Mouse (Mus musculus): ENCODE measurements around the gene Ncs1. TPM values are rescaled to one million over a fixed set of nuclear protein-coding genes. Genes with fewer than 3 reads are reported as not detected.
A peak's percentile ranks its signal among the peaks of the same experiment; 100 is the strongest.

Ncs1 gene
- total and polyA plus RNA-seq, 2 experiments from 2014 or later: 149 to 164 TPM

DNA sequence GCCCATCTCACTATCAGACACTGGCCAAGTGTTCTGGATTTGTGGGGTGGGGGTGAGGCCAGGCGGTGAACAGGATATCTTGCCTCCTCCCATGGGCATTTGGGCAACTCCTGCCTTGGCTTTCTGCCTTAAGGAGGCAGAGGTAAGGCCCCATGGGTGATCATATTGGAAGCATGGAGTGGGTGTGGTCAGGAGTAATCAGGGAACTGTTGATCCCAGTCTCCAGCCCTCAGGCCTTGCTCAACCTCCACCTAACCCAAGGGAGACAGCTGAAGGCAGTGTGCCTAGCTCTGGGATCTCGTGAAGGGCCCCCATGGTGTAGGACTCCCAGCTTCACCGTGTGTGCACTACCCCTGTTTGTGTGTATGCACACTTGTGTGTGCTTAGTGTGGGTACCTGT, 9.2 kb downstream of the Ncs1 start:
- no peak for ATAC-seq
- no peak for DNase-seq
- H3K4me1 ChIP-seq (ENCODE audit: insufficient read depth): peaks cover 33% of the 10 kb centered on the region
- H3K4me3 ChIP-seq (ENCODE audit: low read depth, low read length): no peak overlapping the region
- no peaks in the 10 kb centered on the region for H3K9me3 ChIP-seq (ENCODE audit: low read length)
- no peak overlapping the region for H3K4me2 ChIP-seq (ENCODE audit: low read depth)
- no peaks in the 10 kb centered on the region for H3K27me3 ChIP-seq (ENCODE audit: insufficient read depth, low read length)
- no peak overlapping the region for H3K27ac ChIP-seq (ENCODE audit: low read depth, low read length)
- no peak for TF ChIP-seq CTCF (IDR thresholded peaks at IDR 0.05; ENCODE audit: low read depth)
- 91% methylated on average over 3 of the region's 3 CpGs for WGBS
- H3K9ac ChIP-seq: no peak overlapping the region
- no peaks in the 10 kb centered on the region for H3K36me3 ChIP-seq (ENCODE audit: insufficient read depth)

DNA sequence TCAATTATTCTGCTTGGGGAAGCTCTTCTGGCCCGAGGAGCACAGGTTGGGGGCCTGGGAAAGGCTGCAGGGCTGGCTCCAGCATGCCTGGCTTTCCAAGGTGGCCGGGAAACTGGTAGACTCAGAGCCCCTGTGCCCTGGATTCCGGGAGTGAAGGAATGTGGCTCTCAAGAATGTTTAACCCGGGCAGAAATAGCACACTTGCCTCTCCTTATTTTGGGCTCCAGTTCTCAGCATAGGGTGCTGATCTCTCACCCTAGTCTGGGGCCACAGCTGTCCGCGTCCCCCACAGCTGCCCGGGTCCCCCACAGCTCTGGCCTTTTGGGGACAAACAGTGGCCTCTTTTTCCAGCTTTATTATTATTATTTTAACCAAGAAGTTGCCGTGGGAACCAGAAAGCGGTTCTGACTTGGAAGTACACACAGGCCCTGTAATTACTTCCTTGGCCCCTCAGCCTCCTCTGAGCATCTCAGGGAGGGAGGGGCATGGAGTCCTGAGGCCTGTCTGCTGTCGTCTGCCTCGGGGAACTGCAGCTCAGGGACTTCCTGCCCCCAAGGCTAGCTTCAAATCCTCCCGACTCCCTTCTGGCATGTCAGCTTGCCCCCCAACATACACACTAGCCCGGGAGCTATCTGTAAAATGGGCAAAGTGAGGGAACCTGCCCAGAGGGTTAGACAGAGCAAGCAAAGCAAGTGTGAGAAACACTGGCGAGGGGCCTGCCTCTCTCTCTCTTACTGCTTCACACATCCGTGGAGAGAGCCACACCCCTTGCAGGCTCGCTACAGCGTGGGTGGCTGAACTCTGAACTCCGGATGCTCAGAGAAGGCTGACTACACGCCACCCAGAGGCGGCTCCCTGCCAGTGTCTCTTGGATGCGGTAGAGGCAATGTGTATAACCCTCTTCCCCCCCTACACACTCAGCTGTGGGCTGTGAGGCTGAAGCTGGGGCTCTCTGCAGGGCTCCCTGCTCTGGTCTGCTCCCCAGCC, 10.6 kb downstream of the Ncs1 start:
- H3K4me2 ChIP-seq (ENCODE audit: low read depth): peak overlapping the region; percentile 10; the same call in 1 of the 2 replicates
- WGBS: 19% methylated on average over 21 of the region's 21 CpGs
- H3K27me3 ChIP-seq (ENCODE audit: insufficient read depth, low read length): no peaks in the 10 kb centered on the region
- H3K4me3 ChIP-seq (ENCODE audit: low read depth, low read length): no peak overlapping the region
- peak; percentile 63 for DNase-seq
- H3K36me3 ChIP-seq (ENCODE audit: insufficient read depth): no peaks in the 10 kb centered on the region
- peak; percentile 61 for TF ChIP-seq CTCF (IDR thresholded peaks at IDR 0.05; ENCODE audit: low read depth)
- H3K27ac ChIP-seq (ENCODE audit: low read depth, low read length): peak overlapping the region; percentile 51; the same call in 1 of the 2 replicates
- peak overlapping the region; percentile 18; the same call in 1 of the 2 replicates for H3K9ac ChIP-seq
- no peaks in the 10 kb centered on the region for H3K9me3 ChIP-seq (ENCODE audit: low read length)
- ATAC-seq: peak; percentile 73
- peaks cover 33% of the 10 kb centered on the region for H3K4me1 ChIP-seq (ENCODE audit: insufficient read depth)

DNA sequence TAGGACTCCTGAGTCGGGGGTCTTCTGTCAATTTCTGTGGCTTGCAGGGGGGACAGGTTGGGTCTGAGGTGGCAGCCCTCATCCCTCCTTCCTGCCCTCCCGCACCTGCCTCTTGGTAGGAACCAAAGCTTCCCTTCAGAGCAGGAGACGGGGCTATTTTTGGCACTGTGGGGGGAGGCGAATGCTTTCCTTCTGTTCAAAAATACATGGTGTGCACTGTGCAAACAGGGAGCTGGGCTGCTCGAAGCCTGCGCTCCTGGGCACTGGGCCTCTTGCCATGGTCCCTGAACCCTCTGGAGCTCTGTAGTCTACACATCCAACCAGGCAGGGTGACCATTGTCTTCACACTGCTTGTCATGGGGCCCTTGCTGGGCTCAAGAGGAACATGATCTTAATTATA, 11.5 kb downstream of the Ncs1 start:
- peak overlapping the region; percentile 51; the same call in 1 of the 2 replicates for H3K27ac ChIP-seq (ENCODE audit: low read depth, low read length)
- H3K4me3 ChIP-seq (ENCODE audit: low read depth, low read length): no peak overlapping the region
- peaks cover 33% of the 10 kb centered on the region for H3K4me1 ChIP-seq (ENCODE audit: insufficient read depth)
- 37% methylated on average over 6 of the region's 6 CpGs for WGBS
- no peaks in the 10 kb centered on the region for H3K9me3 ChIP-seq (ENCODE audit: low read length)
- H3K36me3 ChIP-seq (ENCODE audit: insufficient read depth): no peaks in the 10 kb centered on the region
- peak overlapping the region; percentile 10; the same call in 1 of the 2 replicates for H3K9ac ChIP-seq
- peak; percentile 38 for ATAC-seq
- TF ChIP-seq CTCF (IDR thresholded peaks at IDR 0.05; ENCODE audit: low read depth): no peak
- H3K4me2 ChIP-seq (ENCODE audit: low read depth): peak overlapping the region; percentile 10; the same call in 1 of the 2 replicates
- DNase-seq: no peak
- no peaks in the 10 kb centered on the region for H3K27me3 ChIP-seq (ENCODE audit: insufficient read depth, low read length)

DNA sequence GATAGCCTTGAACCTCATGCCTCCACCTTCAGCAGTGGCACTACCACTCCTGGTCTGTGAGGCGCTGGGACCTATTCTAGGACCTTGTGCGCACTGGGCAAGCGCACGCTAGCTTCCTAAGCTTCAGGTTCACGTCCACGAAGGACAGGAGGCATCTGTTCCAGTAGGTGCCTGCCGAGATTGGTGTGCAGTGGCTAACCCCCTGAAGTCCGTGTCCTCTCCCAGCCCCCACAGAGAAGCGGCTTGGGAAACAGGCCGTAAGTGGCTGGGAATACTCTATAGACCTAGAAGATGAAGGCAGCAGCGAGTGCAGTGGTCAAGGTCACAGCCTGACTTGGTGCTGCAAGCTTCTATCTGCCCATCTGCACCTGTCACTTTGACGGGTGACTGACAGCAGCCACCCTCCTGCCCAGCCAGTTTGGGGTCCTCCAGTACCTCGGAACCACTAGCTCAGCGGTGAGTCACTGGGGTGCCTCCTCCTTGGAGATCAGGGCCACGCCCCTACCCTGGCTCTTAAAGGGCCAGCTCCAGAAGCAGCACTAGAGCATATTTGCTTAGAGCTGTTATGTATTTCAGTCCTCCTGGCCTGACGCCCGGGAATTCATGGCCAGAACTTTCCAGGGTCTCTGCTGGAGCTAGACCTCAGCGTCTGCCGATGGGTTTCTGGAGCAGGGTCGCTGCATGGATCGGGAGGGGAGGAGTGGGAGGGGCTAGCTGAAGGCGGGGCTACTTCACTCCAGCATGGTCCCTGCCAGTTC, 13.2 kb downstream of the Ncs1 start:
- peak; percentile 71 for DNase-seq
- Histone ChIP-seq H3K27ac (ENCODE audit: low read depth, low read length) (no peak overlapping the region), H3K9ac (peak overlapping the region; percentile 6; the same call in 1 of the 2 replicates), H3K4me2 (ENCODE audit: low read depth) (peak overlapping the region; percentile 44), H3K4me3 (ENCODE audit: low read depth, low read length) (peak overlapping the region; percentile 13), H3K9me3 (ENCODE audit: low read length) (no peaks in the 10 kb centered on the region), H3K36me3 (ENCODE audit: insufficient read depth) (no peaks in the 10 kb centered on the region; the same call in 1 of the 2 replicates), H3K4me1 (ENCODE audit: insufficient read depth) (peaks cover 48% of the 10 kb centered on the region), H3K27me3 (ENCODE audit: insufficient read depth, low read length) (no peaks in the 10 kb centered on the region)
- TF ChIP-seq CTCF (IDR thresholded peaks at IDR 0.05; ENCODE audit: low read depth): no peak
- WGBS: 13% methylated on average over 22 of the region's 22 CpGs
- ATAC-seq: peak; percentile 54

DNA sequence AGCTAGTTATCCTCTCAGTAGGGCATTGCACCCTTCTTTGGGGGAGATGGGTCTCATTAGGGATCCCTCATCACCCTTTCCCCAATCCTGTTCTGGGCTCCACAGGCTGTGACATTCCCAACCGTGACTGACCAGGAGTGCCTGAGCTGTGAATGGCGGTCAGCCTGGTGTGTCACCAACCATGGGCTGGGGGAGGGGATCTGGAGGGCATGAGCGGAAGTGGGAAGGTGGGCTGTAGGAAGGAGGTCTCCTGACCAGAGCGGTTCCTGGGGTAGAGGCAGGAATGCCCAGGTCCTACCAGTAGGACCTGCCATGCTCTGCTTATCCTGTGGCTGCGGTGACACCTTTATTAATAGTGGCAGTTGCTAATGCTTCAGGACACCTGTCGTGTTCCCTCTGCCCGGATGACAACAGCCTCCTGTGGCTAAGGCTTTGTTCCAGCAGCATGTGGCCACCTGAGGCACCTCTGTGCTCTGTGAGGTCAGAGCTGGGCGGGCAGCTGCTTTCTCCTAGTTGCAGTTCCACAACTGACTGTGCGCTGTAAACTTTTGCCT, 13.8 kb downstream of the Ncs1 start:
- 29% methylated on average over 9 of the region's 9 CpGs for WGBS
- peak overlapping the region; percentile 44 for H3K4me2 ChIP-seq (ENCODE audit: low read depth)
- no peaks in the 10 kb centered on the region; the same call in 1 of the 2 replicates for H3K36me3 ChIP-seq (ENCODE audit: insufficient read depth)
- DNase-seq (no peak), ATAC-seq (no peak)
- peaks cover 54% of the 10 kb centered on the region for H3K4me1 ChIP-seq (ENCODE audit: insufficient read depth)
- peak overlapping the region; percentile 13 for H3K4me3 ChIP-seq (ENCODE audit: low read depth, low read length)
- no peaks in the 10 kb centered on the region for H3K9me3 ChIP-seq (ENCODE audit: low read length)
- no peak overlapping the region for H3K9ac ChIP-seq
- no peak overlapping the region for H3K27ac ChIP-seq (ENCODE audit: low read depth, low read length)
- TF ChIP-seq CTCF (IDR thresholded peaks at IDR 0.05; ENCODE audit: low read depth): no peak
- H3K27me3 ChIP-seq (ENCODE audit: insufficient read depth, low read length): no peaks in the 10 kb centered on the region

DNA sequence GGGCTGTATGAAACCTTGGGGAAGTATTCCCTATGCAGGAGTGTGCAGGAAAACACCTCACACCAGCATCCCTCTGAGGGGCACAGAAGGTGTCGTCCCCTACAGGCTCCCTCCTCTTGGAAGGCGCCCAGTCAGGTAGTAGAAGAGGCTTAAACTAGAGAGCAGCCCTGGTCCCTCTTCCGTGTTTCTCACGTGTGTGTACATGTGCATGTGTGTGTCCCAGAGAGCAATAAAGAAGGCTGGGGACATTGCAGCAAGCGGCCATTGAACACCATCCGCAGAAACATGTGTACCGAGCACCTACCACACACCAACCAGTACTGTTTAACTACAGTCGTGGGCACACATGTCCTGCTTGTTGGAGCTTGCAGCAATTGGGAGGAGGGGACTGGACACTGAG, 14.9 kb downstream of the Ncs1 start:
- H3K4me2 ChIP-seq (ENCODE audit: low read depth): no peak overlapping the region
- no peaks in the 10 kb centered on the region; the same call in 1 of the 2 replicates for H3K36me3 ChIP-seq (ENCODE audit: insufficient read depth)
- no peak overlapping the region for H3K4me3 ChIP-seq (ENCODE audit: low read depth, low read length)
- H3K4me1 ChIP-seq (ENCODE audit: insufficient read depth): peaks cover 59% of the 10 kb centered on the region
- DNase-seq: no peak
- TF ChIP-seq CTCF (IDR thresholded peaks at IDR 0.05; ENCODE audit: low read depth): no peak
- whole genome bisulfite sequencing: 88% methylated on average over 8 of the region's 8 CpGs
- H3K27ac ChIP-seq (ENCODE audit: low read depth, low read length): no peak overlapping the region
- H3K27me3 ChIP-seq (ENCODE audit: insufficient read depth, low read length): no peaks in the 10 kb centered on the region
- ATAC-seq: no peak
- H3K9ac ChIP-seq: no peak overlapping the region
- no peaks in the 10 kb centered on the region for H3K9me3 ChIP-seq (ENCODE audit: low read length)
